Mouse (Mus musculus): ENCODE measurements at regions not wholly inside any gene's neighbourhood (a gene's known extent, or its start where the extent isn't known, plus 50 kb on each side); places are given as distances from the start of the nearest gene placed in this dataset.

- DNase-seq (ENCODE audit: low spot score): peak; percentile 16
Measured at GRCm38 (mm10) chr7:59711741-59712140, 293.1 kb downstream of the Snurf start.

All from urinary bladder, postnatal 25 days (tissue).